ENCODE assay signal across 11 mouse cellular contexts in the genomic region with DNA sequence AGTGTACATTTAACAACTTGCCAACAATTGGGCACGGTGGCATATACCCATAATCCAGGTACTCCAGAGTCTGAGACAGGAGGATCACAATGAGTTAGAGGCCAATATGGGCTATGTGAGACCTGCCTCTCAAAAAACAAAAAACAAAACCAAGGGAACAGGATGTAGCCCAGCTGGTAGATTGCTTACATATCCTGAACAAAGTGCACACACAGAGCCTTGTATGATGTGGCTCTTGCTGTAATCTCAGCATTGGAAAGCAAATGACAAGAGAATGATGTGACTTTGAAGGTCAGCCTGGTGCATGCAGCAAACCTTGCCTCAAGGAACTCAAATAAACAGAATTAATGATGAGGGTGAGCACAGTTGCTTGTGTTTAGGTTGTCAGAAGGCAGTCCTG.
"Had no signal": no experiment of that assay in that cellular context is flagged by ENCODE, and none has a peak within 500 bp of the region (broad histone marks: within the 10 kb centered on the region; RNA-seq: fewer than 3 reads in every experiment).

No protein-coding gene starts in this region.

- H3K4me2 ChIP-seq: limb, embryonic 15.5 days; liver, embryonic 13.5 days; midbrain, embryonic 12.5 days; stomach, embryonic 15.5 days had no signal

- H3K4me3 ChIP-seq: limb, embryonic 15.5 days; liver, embryonic 13.5 days; midbrain, embryonic 12.5 days; stomach, embryonic 15.5 days had no signal

- H3K27ac ChIP-seq: limb, embryonic 15.5 days; liver, embryonic 13.5 days; midbrain, embryonic 12.5 days; stomach, embryonic 15.5 days had no signal

- H3K36me3 ChIP-seq: limb, embryonic 15.5 days; liver, embryonic 13.5 days; midbrain, embryonic 12.5 days; stomach, embryonic 15.5 days had no signal

- ATAC-seq: midbrain, embryonic 16.5 days had no signal

- H3K9me3 ChIP-seq: limb, embryonic 15.5 days; liver, embryonic 13.5 days; midbrain, embryonic 12.5 days; stomach, embryonic 15.5 days had no signal

- DNase-seq: kidney, adult 18-20 months; kidney, postnatal 36 days; layer of hippocampus, adult 9-11 months; layer of hippocampus, postnatal 36 days; liver, embryonic 13.5 days; lung, adult 18-20 months; right cerebral cortex, postnatal 14 days had no signal

- H3K27me3 ChIP-seq: limb, embryonic 15.5 days; liver, embryonic 13.5 days; midbrain, embryonic 12.5 days; stomach, embryonic 15.5 days had no signal

- H3K4me1 ChIP-seq: limb, embryonic 15.5 days; midbrain, embryonic 12.5 days; stomach, embryonic 15.5 days had no signal

- H3K9ac ChIP-seq: limb, embryonic 15.5 days; liver, embryonic 13.5 days; midbrain, embryonic 12.5 days; stomach, embryonic 15.5 days had no signal
